Mouse (Mus musculus) layer of hippocampus, postnatal 25 days (tissue): ENCODE results near the gene Clstn2. TPM values are rescaled to one million over a fixed set of nuclear protein-coding genes. Genes with fewer than 3 reads are reported as not detected.

ENCODE experiments used
- DNase-seq, 2 experiments: peaks; one replicate each; pipeline ENCODE4 v3.0.0; 2022; ENCODE audit warnings: mixed read lengths in 2 of 2, low spot score in 1 of 2; ENCODE audit errors: extremely low spot score in 1 of 2
- total RNA-seq, 2 experiments: library from RNA; stranded (reverse); gene quantifications; 2 replicates each; pipeline ENCODE4 v1.2.3; 2021

Clstn2 gene
- total RNA-seq, 2 experiments from 2014 or later, result 138 to 161 TPM

- DNase-seq, result no peak
Observed at GRCm38 (mm10) chr9:97603729-97604128, 429.3 kb downstream of the Clstn2 start.

- DNase-seq, result no peak
Observed at GRCm38 (mm10) chr9:97602476-97602875, 430.5 kb downstream of the Clstn2 start.

- no peak for DNase-seq
Observed at GRCm38 (mm10) chr9:97599006-97599405, 434.0 kb downstream of the Clstn2 start.

GRCm38 (mm10) chr9:97590712-97591111, 442.3 kb downstream of the Clstn2 start:
- no peak for DNase-seq

- DNase-seq, result peak; percentile 30 to 57
Observed at GRCm38 (mm10) chr9:97570881-97571280, 462.1 kb downstream of the Clstn2 start.

- DNase-seq, result peak in 1 of 2 experiments; percentile 22
Observed at GRCm38 (mm10) chr9:97563121-97563520, 469.9 kb downstream of the Clstn2 start.

DNA sequence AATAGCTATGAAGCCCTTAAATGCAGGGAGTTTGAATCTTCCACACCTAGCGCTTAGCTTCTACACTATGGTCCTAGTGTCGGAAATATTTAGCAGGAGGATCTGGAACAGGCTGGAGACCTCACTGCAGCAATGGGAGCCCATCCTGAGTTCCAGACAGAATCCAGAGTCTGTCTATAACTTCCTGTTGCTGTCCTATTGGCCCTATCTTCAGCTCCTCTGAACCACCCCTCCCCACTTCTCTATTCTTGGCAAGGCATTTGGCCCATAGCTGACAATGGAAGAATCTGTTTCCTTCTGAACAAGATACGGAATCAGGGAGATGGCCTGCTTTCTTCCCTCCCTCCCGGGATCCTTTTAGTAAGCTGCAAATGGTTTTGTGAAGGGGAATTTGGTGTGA, 488.6 kb downstream of the Clstn2 start:
- DNase-seq, result no peak

- DNase-seq, result no peak
Observed at GRCm38 (mm10) chr9:97541419-97541818, 491.6 kb downstream of the Clstn2 start.

DNA sequence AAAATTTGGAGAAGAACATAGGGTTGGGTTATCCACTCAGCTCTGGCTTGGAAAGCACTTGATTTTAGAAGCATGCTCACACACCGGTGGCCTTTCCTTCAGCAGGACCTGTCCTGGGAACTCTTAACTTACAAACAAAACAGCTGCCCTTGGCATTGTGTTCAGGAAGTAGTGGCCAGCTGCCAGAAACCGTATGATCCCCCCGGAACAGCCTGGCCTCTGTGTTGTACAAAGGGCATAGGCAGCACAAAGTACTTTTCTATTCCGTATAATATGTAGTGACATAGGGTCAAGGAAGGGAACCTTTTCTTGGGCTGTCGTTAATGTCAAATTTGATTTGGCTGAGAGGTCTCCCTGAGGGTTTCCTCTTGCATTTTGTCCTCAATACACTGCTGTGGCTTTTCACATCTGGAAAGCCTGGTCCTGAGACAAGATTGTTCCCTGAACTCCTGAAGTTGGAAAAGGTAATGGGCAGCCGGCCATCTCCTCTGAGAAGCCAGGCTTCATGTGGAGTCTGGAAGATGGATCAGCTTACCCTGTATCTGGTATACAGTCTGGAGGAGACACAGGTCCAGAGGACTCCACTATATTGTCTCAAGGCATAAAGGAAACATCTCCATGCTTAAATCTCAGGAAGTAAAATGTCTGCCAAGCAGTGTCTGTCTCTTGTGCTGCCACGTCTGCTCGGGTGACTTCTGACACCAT, 494.8 kb downstream of the Clstn2 start:
- no peak for DNase-seq

DNA sequence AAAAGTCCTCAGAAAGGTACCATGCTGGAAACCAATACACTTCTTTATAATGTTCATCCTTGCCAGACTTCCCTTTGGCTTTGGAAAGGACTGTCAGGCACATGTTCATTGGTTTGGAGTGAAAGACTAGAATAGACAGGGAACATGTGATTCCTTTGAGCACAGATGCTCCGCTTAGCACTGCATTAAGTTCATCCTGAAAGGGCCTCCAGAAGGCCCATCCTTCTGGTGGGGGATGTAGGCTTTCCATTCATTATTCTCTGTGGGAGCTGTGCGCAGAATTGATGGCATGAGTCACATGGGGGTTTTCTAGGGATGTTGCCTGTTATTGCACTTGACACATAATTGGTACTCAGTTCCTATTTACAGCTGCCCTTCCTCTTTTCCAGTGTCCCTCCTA, 498.8 kb downstream of the Clstn2 start:
- DNase-seq, result peak in 1 of 2 experiments; percentile 21

- DNase-seq, result no peak
Observed at GRCm38 (mm10) chr9:97533306-97533705, 499.7 kb downstream of the Clstn2 start.

GRCm38 (mm10) chr9:97532536-97532935, 500.4 kb downstream of the Clstn2 start:
- DNase-seq, result no peak

DNA sequence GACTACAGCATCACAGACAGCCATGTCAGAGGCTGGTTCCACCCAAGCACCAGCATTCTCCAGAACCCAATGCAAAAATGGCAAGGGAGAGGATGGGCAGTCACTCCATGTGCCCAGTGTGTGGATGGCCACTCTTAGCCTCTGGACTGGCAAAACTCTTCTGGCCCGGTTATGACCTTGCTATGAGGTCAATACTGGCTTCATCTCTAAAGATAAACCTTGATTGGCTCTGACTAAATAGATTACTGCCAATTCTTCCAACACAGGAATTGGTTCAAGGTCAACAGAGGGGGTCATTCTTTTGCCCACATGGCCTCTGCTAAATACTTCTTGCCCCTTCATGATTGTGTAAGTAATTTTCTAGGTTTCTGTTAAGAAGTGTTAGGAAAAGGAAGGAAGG, 505.1 kb downstream of the Clstn2 start:
- DNase-seq, result no peak

GRCm38 (mm10) chr9:97527276-97527675, 505.7 kb downstream of the Clstn2 start:
- no peak for DNase-seq

DNA sequence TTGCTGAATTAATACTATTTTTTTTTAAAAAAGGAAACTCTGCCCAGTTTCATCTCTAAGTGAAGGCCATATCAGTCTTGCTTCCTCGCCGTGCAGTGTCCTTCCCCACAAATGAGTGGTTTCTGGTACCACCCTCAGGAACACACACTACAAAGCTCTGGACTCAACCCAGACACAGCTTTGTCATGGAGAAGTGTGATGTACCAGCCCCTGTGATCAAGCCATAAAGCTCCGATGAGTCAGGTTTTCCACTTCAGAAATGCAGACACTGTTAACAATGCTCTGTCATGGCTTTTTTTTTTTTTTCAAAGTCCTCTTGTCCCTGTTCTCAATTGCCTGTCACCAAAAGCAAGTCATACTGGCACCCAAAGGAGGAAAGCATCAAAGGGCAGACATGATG, 507.4 kb downstream of the Clstn2 start:
- DNase-seq, result no peak

- no peak for DNase-seq
Observed at GRCm38 (mm10) chr9:97524861-97525260, 508.1 kb downstream of the Clstn2 start.

- no peak for DNase-seq
Observed at GRCm38 (mm10) chr9:97520771-97521170, 512.2 kb downstream of the Clstn2 start.

- DNase-seq, result no peak
Observed at GRCm38 (mm10) chr9:97517006-97517405, 516.0 kb downstream of the Clstn2 start.

DNA sequence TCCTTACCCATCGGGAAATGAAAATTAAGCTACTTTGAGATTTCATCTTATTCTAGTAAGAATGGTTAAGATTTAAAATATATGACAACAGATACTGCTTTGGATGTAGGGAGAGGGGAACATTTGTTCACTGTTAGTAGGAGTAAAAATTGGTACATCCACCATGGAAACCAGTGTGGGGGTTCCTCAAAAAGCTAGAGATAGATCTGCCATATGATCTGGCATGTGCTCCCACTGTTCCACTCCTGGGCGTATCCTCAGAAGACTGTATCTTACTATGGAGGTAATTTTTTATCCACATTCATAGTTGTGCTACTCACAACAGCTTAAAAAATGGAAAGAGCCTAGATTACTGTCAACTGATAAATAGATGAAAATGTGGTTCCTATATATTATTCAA, 518.3 kb downstream of the Clstn2 start:
- no peak for DNase-seq

DNA sequence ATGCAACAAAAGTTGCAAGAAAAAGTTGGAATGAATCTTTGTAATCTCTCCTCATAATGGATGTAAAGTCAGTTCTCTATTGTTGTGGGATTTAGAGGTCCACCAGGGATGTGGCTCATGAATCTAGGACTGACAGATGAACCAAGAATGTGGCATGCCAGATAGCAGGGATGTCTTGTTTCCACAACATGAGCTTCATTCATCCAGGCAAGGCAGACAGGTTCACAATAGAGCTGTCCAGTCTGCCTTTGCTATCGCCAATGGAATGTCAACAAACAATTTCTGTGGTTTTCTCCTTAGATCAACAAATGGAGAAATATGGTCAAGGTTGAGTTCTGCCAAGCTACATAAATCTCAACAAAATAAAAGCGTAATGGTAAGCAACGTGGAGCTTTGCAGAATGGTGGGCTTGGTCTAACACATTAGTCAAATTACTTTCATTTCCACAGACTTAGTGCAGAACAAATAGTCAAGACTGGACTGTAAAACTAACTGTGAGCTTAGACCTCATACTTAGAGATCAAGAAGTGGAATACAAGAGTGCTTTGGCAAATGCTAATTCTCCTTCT, 520.6 kb downstream of the Clstn2 start:
- DNase-seq, result no peak

DNA sequence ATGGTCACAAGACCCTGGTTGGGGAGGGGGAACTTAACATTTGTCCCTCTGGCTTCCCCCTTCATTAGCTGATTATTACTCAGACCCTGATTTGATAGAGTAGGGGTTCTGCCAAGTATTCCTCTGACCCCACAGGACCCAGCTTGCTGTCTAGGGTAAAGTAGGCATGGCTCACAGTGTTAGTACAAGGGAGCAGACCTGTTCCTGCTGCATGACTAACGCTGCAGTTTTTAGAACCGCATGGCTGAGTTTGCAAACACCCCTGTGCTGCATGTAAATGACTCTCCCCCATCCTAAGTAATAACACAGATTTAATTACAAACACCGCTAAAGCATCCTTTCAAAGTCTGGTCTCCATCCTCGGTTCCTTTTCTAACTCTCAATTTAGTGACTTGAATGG, 531.6 kb downstream of the Clstn2 start:
- DNase-seq, result no peak

GRCm38 (mm10) chr9:97495056-97495455, 537.9 kb downstream of the Clstn2 start:
- no peak for DNase-seq
